Comparison of ENCODE assay signal across 12 mouse cellular contexts in the genomic region with DNA sequence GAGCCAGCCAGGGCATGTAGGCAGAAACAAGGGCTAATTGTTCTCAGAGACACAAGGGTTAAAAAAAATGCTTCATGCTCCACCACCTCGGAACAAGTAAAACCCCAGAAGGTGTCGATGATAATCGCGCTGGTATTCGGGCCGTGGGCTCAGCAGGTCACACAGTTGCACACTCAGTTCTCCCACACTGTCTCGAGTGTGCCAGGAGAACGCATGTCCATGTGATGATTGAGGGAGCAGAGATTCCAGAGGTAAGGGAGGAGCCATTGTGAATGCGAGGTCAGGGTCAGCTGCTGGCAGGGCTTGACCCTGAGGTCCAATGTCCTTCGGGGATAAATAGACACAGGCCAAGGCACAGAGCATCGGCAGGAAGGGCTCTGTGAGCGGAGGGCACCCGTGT.
DNase-seq lines count a peak whose midpoint lies in the region; ATAC-seq and TF ChIP-seq lines count a peak whose summit lies in the region.
"Had no signal": no experiment of that assay in that cellular context is flagged by ENCODE, and none has a peak within 500 bp of the region (broad histone marks: within the 10 kb centered on the region; RNA-seq: fewer than 3 reads in every experiment).

No protein-coding gene starts in this region.

- H3K4me3 ChIP-seq in heart, embryonic 11.5 days (ENCODE audit: low read depth, low read length), result no peak overlapping the region
- no peak overlapping the region for H3K4me3 ChIP-seq in liver, adult 2 months (ENCODE audit: insufficient read depth, low read depth, low read length)
- no peak overlapping the region for H3K4me3 ChIP-seq in liver, postnatal 0 days (ENCODE audit: low read depth, low read length)
- no peak overlapping the region for H3K4me3 ChIP-seq in embryonic facial prominence, embryonic 10.5 days
- H3K4me3 ChIP-seq: liver, embryonic 13.5 days had no signal

- H3K4me2 ChIP-seq in heart, embryonic 11.5 days, result no peak overlapping the region
- no peak overlapping the region for H3K4me2 ChIP-seq in liver, postnatal 0 days (ENCODE audit: low read depth, low read length)
- H3K4me2 ChIP-seq: liver, embryonic 13.5 days had no signal

- no peaks in the 10 kb centered on the region for H3K36me3 ChIP-seq in heart, embryonic 11.5 days (ENCODE audit: control insufficient read depth, insufficient read depth, low read length)
- no peaks in the 10 kb centered on the region for H3K36me3 ChIP-seq in liver, adult 2 months (ENCODE audit: control insufficient read depth, insufficient read depth, low read length)
- no peaks in the 10 kb centered on the region for H3K36me3 ChIP-seq in liver, postnatal 0 days (replicated peaks; ENCODE audit: insufficient read depth, low read length)
- H3K36me3 ChIP-seq in embryonic facial prominence, embryonic 10.5 days (replicated peaks), result no peaks in the 10 kb centered on the region
- H3K36me3 ChIP-seq: liver, embryonic 13.5 days had no signal

- intact Hi-C loops in heart, postnatal 25 days (cut with DNase I), result no loop called here

- H3K27ac ChIP-seq in heart, embryonic 11.5 days (ENCODE audit: low read depth, low read length), result 0 out of 2 replicates have a peak overlapping the region, but pooled peaks have one; percentile 30
- H3K27ac ChIP-seq in liver, adult 2 months (replicated peaks; ENCODE audit: insufficient read depth, low read depth, low read length), result no peak overlapping the region
- H3K27ac ChIP-seq in liver, postnatal 0 days (ENCODE audit: low read depth), result no peak overlapping the region
- H3K27ac ChIP-seq in embryonic facial prominence, embryonic 10.5 days (replicated peaks), result peak overlapping the region; percentile 81
- H3K27ac ChIP-seq: liver, embryonic 13.5 days had no signal

- no peak for DNase-seq in heart, postnatal 25 days (ENCODE audit: low spot score)
- peak; percentile 34 for DNase-seq in liver, adult 2 months (ENCODE audit: extremely low read depth, low read depth, low spot score)
- no peak for DNase-seq in liver, postnatal 0 days
- DNase-seq in brain, embryonic 14.5 days (ENCODE audit: low read depth), result peak; percentile 37
- no peak for DNase-seq in embryonic facial prominence, embryonic 10.5 days (ENCODE audit: low spot score)
- no peak for DNase-seq in urinary bladder, postnatal 10 days (ENCODE audit: low spot score)
- DNase-seq: cerebellum, postnatal 36 days; heart, postnatal 36 days; liver, embryonic 13.5 days; lung, postnatal 10 days; thymus, postnatal 36 days had no signal

- no peak for ATAC-seq in heart, embryonic 11.5 days (replicated peaks; ENCODE audit: insufficient number of reproducible peaks, low FRiP score, low TSS enrichment)
- ATAC-seq in liver, postnatal 0 days, result no peak

- WGBS in heart, embryonic 11.5 days (ENCODE audit: insufficient replicate concordance), result 31% methylated on average over 13 of the region's 13 CpGs
- WGBS in liver, adult 2 months, result 31% methylated on average over 13 of the region's 13 CpGs
- WGBS in liver, postnatal 0 days (ENCODE audit: insufficient replicate concordance), result 30% methylated on average over 13 of the region's 13 CpGs
- 6% methylated on average over 13 of the region's 13 CpGs for WGBS in embryonic facial prominence, embryonic 10.5 days

- no peaks in the 10 kb centered on the region for H3K79me2 ChIP-seq in liver, adult 2 months (ENCODE audit: control insufficient read depth, insufficient read depth, low read length)

- peaks cover 32% of the 10 kb centered on the region for H3K4me1 ChIP-seq in heart, embryonic 11.5 days (ENCODE audit: control insufficient read depth, insufficient read depth, low read length)
- no peaks in the 10 kb centered on the region for H3K4me1 ChIP-seq in liver, adult 2 months (ENCODE audit: control insufficient read depth, insufficient read depth, low read length)
- no peaks in the 10 kb centered on the region for H3K4me1 ChIP-seq in liver, postnatal 0 days (ENCODE audit: insufficient read depth)
- H3K4me1 ChIP-seq in embryonic facial prominence, embryonic 10.5 days, result peaks cover 61% of the 10 kb centered on the region

- TF ChIP-seq POLR2A in liver, adult 2 months (IDR thresholded peaks at IDR 0.05; ENCODE audit: extremely low read depth, insufficient read depth, low read length), result no peak
- TF ChIP-seq POLR2A in brain, embryonic 14.5 days (IDR thresholded peaks at IDR 0.05; ENCODE audit: borderline replicate concordance, extremely low read depth, insufficient read depth, insufficient read length, poor library complexity, severe bottlenecking), result no peak

- H3K9me3 ChIP-seq in heart, embryonic 11.5 days (replicated peaks; ENCODE audit: control insufficient read depth, low read length), result no peaks in the 10 kb centered on the region
- H3K9me3 ChIP-seq in liver, postnatal 0 days (ENCODE audit: low read length), result no peaks in the 10 kb centered on the region
- no peaks in the 10 kb centered on the region for H3K9me3 ChIP-seq in embryonic facial prominence, embryonic 10.5 days
- H3K9me3 ChIP-seq: liver, embryonic 13.5 days had no signal

- no peaks in the 10 kb centered on the region for H3K27me3 ChIP-seq in heart, embryonic 11.5 days (ENCODE audit: control insufficient read depth, insufficient read depth, low read length)
- H3K27me3 ChIP-seq in liver, adult 2 months (ENCODE audit: control insufficient read depth, insufficient read depth, low read length), result no peaks in the 10 kb centered on the region
- no peaks in the 10 kb centered on the region for H3K27me3 ChIP-seq in liver, postnatal 0 days (ENCODE audit: insufficient read depth, low read length)
- H3K27me3 ChIP-seq in embryonic facial prominence, embryonic 10.5 days (replicated peaks; ENCODE audit: low read depth, poor library complexity, severe bottlenecking), result peaks cover 56% of the 10 kb centered on the region

- no peak for TF ChIP-seq EP300 in liver, postnatal 0 days (IDR thresholded peaks at IDR 0.05; ENCODE audit: low read depth)

- no peak overlapping the region for H3K9ac ChIP-seq in heart, embryonic 11.5 days (ENCODE audit: low read depth, low read length)
- H3K9ac ChIP-seq in liver, adult 2 months (ENCODE audit: low read depth, low read length), result no peak overlapping the region
- no peak overlapping the region for H3K9ac ChIP-seq in liver, postnatal 0 days (replicated peaks)
- H3K9ac ChIP-seq: liver, embryonic 13.5 days had no signal

- no peak for TF ChIP-seq CTCF in liver, adult 2 months (IDR thresholded peaks at IDR 0.05; ENCODE audit: low read depth, low read length)
- no peak for TF ChIP-seq CTCF in liver, postnatal 0 days (IDR thresholded peaks at IDR 0.05; ENCODE audit: low read depth)
- TF ChIP-seq CTCF in brain, embryonic 14.5 days (IDR thresholded peaks at IDR 0.05; ENCODE audit: borderline replicate concordance, extremely low read depth, insufficient read depth, insufficient read length), result no peak

Comparison
In these comparisons a context has a peak if more than half of its experiments do, and no peak if none do; other contexts are left out.
1. DNase-seq: peak in liver, adult 2 months (single experiment) and brain, embryonic 14.5 days (single experiment); none in heart, postnatal 25 days (single experiment), liver, postnatal 0 days (single experiment), embryonic facial prominence, embryonic 10.5 days (single experiment) and urinary bladder, postnatal 10 days (single experiment).
2. H3K27ac ChIP-seq: peak in heart, embryonic 11.5 days (single experiment) and embryonic facial prominence, embryonic 10.5 days (single experiment); none in liver, adult 2 months (single experiment) and liver, postnatal 0 days (single experiment).